Mouse (Mus musculus) brain, embryonic 14.5 days (tissue): ENCODE measurements at regions not wholly inside any gene's neighbourhood (a gene's known extent, or its start where the extent isn't known, plus 50 kb on each side); places are given as distances from the start of the nearest gene placed in this dataset.

ENCODE experiments used
- DNase-seq: peaks from one replicate; pipeline ENCODE4 v3.0.0-alpha.2; 2011; ENCODE audit warnings: low read depth
- CTCF ChIP-seq: fragments of 200-500 bp; IDR thresholded peaks from 2 replicates; pipeline ENCODE4 v1.5.1; 2012; ENCODE audit warnings: inconsistent platforms, mild to moderate bottlenecking, moderate library complexity, borderline replicate concordance; ENCODE audit not compliant: insufficient read depth, insufficient read length; ENCODE audit errors: extremely low read depth
- POLR2A ChIP-seq: fragments of 200-500 bp; IDR thresholded peaks from 2 replicates; pipeline ENCODE4 v1.6.1; 2012; ENCODE audit warnings: mild to moderate bottlenecking, inconsistent platforms, borderline replicate concordance; ENCODE audit not compliant: poor library complexity, insufficient read depth, insufficient read length, severe bottlenecking; ENCODE audit errors: extremely low read depth

GRCm38 (mm10) chr16:78490245-78490644, 86.3 kb downstream of the D16Ertd472e start:
- no peak for TF ChIP-seq CTCF
- TF ChIP-seq POLR2A: no peak
- DNase-seq: peak; percentile 46

GRCm38 (mm10) chr16:78489604-78490003, 86.9 kb downstream of the D16Ertd472e start:
- DNase-seq: no peak
- no peak for TF ChIP-seq CTCF
- TF ChIP-seq POLR2A: no peak

GRCm38 (mm10) chr16:78486531-78486930, 90.0 kb downstream of the D16Ertd472e start:
- TF ChIP-seq CTCF (no peak), POLR2A (no peak)
- DNase-seq: no peak

GRCm38 (mm10) chr16:78484319-78484718, 92.2 kb downstream of the D16Ertd472e start:
- TF ChIP-seq CTCF (no peak), POLR2A (no peak)
- DNase-seq: no peak

GRCm38 (mm10) chr16:78481571-78481970, 94.9 kb downstream of the D16Ertd472e start:
- TF ChIP-seq POLR2A (no peak), CTCF (no peak)
- no peak for DNase-seq

GRCm38 (mm10) chr16:78481065-78481464, 95.4 kb downstream of the D16Ertd472e start:
- peak; percentile 17 for DNase-seq
- TF ChIP-seq CTCF (no peak), POLR2A (no peak)

GRCm38 (mm10) chr16:78480261-78480660, 96.2 kb downstream of the D16Ertd472e start:
- no peak for DNase-seq
- TF ChIP-seq CTCF: no peak
- no peak for TF ChIP-seq POLR2A

- DNase-seq: peak; percentile 37
Observed at GRCm38 (mm10) chr16:78473456-78473855, 96.5 kb upstream of the Btg3 start.

GRCm38 (mm10) chr16:78459996-78460395, 83.0 kb upstream of the Btg3 start:
- TF ChIP-seq POLR2A (no peak), CTCF (no peak)
- DNase-seq: no peak

More at GRCm38 (mm10) chr16:78473456-78473855, 96.5 kb upstream of the Btg3 start:
- TF ChIP-seq POLR2A (no peak), CTCF (no peak)

- peak; percentile 87 for DNase-seq
- TF ChIP-seq CTCF: no peak
- TF ChIP-seq POLR2A: no peak
Observed at GRCm38 (mm10) chr16:78457731-78458151, 80.7 kb upstream of the Btg3 start.

GRCm38 (mm10) chr16:78456345-78456744, 79.4 kb upstream of the Btg3 start:
- TF ChIP-seq POLR2A (no peak), CTCF (no peak)
- DNase-seq: peak; percentile 58

GRCm38 (mm10) chr16:78454509-78454908, 77.5 kb upstream of the Btg3 start:
- TF ChIP-seq POLR2A (no peak), CTCF (no peak)
- no peak for DNase-seq
